Mouse (Mus musculus): ENCODE measurements at regions not wholly inside any gene's neighbourhood (a gene's known extent, or its start where the extent isn't known, plus 50 kb on each side); places are given as distances from the start of the nearest gene placed in this dataset.

DNA sequence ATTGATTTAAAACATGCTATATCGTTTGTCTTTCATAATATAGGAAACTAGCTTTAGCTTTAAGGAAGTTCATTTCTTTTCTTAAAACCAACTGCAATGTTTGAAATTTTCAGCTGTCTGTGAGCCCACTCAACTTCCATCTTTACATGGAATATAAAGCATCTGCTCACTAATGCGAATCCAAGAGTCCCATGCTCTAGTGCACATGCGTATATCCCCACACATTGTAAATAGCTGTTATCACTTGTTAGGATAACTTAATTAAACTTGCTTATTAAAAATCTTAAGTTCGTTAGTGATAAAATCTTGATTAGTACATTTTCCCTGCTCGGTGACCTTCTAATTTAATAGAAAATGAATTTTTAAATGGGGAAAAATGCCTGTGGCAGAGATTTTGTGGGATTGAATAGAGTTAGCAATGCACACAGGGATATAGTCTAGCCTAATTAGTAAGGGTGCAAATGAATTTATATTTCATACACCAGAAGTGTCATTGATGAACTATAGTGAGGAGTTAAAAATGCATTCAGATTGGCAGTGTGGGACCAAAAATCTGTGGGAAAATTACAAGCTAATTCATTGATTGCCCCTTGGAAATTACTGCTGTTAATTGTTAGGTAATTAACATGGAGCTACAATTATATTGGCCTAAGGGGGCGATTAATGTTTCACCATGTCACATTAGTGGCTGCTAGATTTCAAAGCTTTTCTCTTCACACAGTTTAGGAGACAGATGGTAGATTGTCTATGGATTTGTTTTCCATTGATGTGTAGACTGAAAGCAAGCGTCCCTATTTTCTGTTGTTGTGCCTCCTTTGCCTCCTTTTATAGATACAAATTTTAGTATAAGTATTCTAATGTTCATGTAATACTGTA lies 1919.0 kb upstream of the Gm8797 start:
- no peaks in the 10 kb centered on the region for H3K27me3 ChIP-seq (ENCODE audit: insufficient read depth, low read length)
- no peak overlapping the region for H3K27ac ChIP-seq
- no peak overlapping the region for H3K9ac ChIP-seq (replicated peaks; ENCODE audit: low read length)
- 66% methylated on average over 7 of the region's 7 CpGs for WGBS
- H3K4me3 ChIP-seq (ENCODE audit: low read length), result no peak overlapping the region
- peak; percentile 74 for ATAC-seq
- H3K9me3 ChIP-seq (ENCODE audit: low read length), result no peaks in the 10 kb centered on the region
- DNase-seq (ENCODE audit: low spot score), result peak; percentile 48
- TF ChIP-seq CTCF (IDR thresholded peaks at IDR 0.05; ENCODE audit: low read depth), result no peak
- no peak overlapping the region for H3K4me2 ChIP-seq (ENCODE audit: low read depth, low read length)
- H3K36me3 ChIP-seq (ENCODE audit: insufficient read depth, low read length), result no peaks in the 10 kb centered on the region
- no peaks in the 10 kb centered on the region for H3K4me1 ChIP-seq (ENCODE audit: insufficient read depth, low read length)
